Mouse (Mus musculus) cerebellum, postnatal 25 days (tissue): Measurements from ENCODE around the gene Slc22a23.

Source experiments
- DNase-seq, 2 experiments: peaks; one replicate each; pipeline ENCODE4 v3.0.0; 2021; ENCODE audit warnings: mixed read lengths in 2 of 2

Slc22a23 gene

DNA sequence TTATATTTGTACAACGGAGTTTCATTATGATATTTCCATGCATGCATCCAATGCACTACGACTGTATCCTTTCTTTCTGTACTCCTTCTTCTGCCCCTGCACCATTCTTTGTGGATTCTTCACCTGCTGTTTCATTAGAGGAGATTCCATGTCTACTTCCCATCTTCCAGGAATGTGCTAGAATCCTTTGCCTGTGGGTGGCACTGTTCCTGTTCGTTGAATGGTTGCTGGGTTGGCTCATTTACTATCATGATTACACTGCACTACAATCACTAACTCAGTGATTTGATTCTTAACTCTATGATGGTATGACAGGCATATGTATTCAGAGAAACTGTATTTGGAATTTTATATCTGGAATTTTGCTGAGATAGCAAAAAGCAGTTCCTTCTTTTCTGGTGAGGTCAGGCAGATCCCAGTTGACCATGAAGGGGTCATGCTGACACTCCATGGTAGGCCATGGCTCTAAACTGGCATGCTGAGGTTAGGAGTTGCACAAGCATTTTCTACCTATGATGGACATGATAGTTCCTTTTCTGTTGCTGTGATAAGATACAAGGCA is 187.3 kb downstream of the Slc22a23 start:
- no peak for DNase-seq

DNA sequence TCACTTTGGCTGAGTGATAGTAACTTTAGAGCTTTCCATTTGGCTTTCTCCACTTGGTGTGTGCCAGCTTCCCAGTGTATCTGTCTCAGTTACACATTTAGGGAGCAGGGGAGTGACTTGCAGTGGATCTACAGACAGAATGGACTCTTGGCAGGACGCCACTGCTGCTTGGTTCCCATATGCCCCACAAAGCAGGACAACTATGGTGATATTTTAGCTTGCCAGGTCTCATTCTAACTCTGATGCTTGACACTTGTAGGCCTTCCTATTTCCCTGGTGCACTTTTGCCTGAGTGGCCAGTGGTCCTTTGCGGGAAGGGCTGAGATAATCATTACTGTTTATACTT is 188.2 kb downstream of the Slc22a23 start:
- DNase-seq: peak; percentile 82 to 91

DNA sequence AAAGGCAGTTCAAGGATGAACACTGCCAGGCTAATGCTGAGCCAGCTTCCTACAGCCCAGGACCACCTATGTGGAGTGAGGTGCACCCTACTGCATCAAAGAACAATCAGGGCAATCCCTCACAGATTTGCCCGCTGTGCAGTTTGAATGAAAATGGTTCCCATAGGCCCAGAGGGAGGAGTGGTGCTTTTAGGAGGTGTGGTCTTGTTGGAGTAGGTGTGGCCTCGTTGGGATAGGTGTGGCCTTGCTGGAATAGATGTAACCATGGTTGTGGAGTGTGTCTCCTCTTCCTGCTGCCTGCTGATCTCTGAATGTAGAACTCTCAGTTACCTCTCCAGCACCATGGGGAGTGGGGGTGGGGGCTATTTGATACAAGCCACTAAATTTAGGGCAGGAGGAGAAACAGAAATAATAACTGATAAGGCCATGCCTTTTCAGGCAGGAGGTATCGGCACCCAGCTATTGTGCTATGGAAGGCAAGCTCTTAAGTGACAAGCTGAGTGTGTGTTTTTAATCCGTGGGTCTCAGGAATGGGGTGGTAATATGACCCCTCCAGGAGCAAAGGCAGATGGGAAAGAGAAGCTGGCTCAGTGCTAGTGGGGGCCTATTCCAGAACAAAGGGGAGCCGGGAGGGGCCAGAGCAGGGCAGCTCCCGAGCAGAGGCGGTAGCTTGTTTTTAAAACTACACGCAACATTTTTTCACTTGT is 188.7 kb downstream of the Slc22a23 start:
- DNase-seq: peak; percentile 13 to 16

DNA sequence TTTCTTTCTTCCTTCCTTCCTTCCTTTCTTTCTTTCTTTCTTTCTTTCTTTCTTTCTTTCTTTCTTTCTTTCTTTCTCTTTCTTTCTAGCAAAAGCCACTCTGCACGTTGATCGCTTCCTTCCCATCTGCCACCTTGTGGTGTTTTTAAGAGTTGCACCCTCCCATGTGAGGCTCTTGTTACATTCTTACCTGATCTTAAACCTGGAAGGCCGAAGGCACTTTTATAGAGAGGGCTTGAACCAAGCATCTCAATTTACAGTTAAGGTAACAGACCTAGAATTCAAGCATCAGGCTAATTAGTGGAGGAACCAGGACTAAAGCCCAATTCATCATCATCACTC is 190.1 kb downstream of the Slc22a23 start:
- peak; percentile 72 to 86 for DNase-seq

DNA sequence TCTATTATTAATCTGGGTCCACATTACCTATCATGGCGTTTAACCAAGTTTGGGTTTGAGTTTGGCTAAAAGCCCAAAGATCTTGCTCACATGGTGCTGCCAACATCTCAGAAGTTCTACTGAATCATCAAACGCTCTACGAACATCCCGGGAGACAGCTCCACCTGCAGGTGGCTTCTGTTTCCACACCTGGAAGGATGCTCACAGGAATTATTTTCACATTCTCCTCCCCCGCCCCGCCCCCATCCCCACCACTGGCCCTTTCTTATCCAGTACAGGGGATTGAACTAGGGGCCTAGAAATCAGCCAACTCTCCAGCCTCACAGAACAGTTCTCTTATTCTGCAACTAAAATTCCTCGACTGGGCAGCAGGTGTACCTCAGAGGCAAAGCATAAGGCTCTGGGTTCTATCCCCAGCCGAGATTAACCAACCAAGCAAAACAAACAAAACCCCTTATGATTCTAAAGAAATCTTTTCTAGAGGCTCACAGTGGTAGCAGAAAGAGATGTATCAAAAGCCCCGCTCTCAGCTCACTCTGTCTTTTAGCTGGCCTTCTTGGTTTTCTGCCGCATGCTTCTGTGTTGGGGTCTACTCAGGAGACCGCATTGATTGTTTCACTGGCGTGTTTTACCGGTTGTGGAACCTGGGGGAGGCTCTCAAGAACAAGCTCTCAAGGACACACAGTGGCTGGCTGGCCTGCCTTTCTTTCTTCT is 190.6 kb downstream of the Slc22a23 start:
- DNase-seq: peak; percentile 78 to 83

DNA sequence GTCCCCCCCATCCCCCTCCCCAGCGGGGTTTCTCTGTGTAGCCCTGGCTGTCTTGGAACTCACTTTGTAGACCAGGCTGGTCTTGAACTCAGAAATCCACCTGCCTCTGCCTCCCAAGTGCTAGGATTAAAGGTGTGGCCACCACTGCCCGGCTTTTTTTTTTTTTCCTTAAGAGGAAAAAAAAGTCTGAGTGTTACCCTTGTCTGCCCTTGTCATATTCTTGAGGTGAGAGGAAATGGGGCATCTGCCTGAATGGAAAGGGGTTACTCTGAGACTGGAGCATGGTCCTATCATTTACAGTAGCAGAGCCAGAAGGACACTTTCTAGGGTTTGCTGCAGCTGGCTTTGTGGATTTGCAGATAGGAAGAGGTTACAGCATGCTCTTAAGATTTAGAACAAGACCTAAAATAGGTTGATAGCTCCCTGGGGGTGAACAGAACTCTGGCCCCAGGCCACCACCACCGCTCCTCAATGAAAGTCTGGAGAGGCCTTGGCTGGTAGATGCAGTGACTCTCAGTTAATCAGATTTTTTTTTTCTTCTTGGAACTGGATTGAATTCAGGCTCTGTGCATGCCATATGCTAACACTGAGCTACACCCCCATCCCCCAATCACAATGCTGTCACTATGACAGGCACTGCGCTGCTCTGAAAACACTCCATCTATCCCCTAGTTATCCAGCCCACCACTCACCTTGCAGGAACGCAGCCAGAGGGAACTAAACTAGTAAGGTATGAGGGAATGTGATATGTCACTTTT is 191.5 kb downstream of the Slc22a23 start:
- DNase-seq: peak; percentile 63 to 68

DNA sequence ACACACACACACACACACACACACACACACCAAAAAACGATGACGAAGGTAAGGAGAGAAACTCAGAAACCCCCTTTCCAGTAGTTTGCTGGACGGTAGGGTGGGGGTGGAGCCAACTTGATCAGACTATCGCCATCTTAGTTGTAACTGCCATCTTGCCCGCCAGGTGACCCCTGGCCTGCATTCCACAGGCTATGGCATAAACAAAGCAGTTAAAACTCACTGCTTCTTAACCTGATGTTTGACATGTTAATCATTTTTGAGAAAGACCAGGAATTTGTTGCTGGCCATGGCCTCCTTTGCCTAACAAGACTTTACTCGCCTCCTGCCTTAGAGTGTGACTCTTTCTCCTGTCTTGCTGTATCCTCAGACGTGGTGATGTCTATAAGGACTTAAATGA is 192.3 kb downstream of the Slc22a23 start:
- DNase-seq: peak in 1 of 2 experiments; percentile 2

DNA sequence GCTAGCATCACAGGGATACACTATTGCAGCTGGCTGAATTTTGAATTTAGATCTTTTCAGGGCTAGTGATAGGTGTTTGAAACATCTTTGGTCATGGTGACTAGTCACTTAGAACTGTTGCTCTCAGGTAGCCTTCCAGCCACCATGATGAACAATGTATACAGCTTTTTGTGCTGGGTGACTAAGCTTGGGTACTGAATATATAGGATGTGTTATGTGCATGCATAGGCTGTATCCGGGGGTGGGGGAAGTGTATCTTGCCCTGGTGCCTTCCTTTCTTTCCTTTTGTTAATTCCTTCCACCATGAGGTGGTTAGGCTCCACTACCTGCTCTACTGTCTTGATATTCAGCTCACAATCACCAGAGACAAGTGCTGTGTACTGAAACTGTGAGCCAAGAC is 193.6 kb downstream of the Slc22a23 start:
- no peak for DNase-seq

DNA sequence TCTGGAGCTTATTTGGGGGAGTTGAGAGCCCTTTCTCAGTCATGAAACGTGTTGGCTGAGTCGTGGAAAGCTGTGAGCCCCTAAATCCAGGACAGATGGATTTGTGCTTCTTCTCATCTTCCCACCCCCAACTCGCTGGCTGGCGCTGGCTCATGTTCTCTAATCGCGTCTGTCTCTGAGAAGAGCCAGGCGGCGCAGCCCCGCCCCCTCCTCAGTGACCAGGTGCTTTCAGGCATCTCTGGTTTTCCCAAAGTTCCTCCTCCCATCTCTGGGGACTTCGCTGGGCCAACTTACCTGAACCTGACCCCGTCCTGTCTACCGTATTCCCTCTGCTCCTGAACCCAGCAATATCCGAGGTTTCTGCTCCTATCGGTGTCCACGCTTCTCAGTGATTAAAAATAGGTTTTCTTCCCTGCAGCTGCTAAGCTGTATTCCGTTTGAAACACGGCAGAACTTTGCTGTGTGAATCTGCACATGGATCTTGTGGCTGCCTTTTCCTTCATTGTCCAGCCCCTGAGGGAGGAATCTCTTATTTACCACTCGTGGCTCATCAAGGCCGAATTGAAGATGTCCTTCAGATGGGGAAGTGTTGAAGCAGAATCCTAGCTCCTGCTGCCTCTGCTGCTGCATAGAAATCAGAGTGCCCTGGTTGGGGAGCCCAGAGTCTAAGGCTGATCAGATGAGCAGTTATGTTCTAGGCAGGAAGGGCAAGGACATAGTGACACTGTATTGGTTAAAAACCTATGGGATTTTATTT is 194.5 kb downstream of the Slc22a23 start:
- peak; percentile 41 to 68 for DNase-seq

DNA sequence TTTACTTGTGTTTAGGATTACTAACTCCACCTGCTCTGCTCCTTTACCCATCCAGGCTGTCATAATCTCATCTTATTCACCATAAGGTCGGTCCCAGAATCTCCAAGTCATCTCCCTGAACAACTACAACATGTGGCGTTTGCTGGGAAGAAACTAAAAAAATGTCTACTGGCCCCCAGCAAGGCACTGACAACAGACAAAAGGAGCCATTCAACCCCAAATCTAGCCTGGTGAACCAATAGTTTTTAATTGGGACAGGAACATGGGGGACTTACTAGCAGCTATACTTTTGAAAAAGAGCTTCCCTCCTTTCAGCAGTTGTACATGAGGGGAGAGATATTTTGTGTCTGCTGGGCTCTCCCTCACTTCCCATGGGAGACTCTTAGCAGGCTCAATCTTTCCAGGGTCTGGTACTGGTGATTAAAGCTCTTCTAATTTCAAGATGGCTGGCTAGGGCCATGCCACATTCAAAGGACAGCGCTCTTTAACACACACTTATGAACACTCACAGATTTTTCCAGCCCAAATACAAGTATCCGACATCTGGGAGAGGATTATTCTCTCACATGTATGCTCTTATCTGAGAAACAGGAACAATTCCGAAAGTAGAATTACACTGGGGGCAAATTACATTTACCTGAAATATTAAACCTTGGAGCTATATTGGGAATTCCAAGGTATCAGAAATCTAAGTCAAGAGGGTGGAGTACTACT is 195.4 kb downstream of the Slc22a23 start:
- DNase-seq: no peak

DNA sequence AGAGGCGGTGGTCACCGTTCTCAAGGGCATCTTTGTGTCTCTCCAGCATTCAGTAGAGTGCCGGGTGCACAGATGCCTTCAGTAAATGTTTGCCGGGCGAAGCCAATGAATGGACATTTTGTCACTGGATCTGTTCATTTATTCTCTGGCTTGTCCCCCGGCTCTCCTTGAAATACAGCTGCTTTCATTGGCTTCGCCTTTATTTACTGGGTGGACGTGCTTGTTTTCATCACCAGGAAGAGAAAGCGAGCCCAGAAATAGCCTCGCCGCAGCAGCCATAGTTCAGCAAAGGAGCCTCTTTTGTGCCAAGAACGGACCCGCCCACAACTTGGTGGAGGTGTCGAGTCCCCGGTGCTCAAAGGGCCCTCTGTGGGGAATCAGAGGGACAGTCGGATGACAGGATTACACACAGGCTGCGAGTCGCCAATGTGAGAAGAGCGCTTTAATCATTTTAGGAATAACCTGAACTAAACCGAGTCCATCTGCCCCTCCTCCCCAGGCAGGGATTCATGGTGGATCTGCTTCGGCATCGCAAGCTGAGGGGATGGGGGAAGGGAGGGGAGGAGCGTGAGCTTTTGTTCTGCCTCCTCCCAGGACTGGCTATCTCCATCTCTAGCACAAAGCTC is 196.1 kb downstream of the Slc22a23 start:
- peak; percentile 75 for DNase-seq

DNA sequence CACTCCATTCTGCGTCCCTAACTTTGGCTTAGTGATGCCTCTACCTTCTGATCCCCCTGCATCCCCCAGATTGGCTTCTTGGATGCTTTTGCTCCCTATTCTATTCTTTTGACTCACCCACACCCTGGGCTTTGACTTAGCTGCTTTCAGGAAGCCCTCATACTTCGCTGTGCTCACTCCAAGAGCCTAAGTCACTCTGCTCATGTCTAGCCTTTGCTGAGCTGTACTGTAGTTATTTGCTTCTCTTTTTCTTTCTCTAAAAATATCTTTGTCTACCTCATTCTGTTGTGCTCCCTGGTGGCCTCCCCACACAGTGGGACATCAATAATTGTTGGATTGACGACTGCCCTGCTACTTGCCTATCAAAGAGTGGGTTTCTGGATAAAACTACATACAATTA is 196.8 kb downstream of the Slc22a23 start:
- peak in 1 of 2 experiments; percentile 7 for DNase-seq

DNA sequence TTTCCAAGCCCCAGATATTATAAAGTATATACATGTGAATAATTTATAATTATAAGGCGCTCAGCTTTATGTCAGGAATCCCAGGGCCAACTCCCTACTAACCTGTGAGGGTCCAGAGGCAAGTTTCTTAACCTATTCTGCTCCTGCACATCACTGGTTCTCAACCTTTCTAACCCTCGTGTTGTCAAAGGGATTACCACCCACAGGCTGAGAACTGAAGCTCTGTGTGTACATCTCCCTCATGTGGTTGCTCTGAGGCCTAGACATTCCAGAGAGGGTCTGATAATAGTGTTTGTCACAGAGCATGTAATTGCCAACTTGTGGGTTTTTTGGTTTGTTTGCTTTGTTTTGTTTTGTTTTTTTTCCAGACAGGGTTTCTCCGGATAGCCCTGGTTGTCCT is 198.1 kb downstream of the Slc22a23 start:
- no peak for DNase-seq

DNA sequence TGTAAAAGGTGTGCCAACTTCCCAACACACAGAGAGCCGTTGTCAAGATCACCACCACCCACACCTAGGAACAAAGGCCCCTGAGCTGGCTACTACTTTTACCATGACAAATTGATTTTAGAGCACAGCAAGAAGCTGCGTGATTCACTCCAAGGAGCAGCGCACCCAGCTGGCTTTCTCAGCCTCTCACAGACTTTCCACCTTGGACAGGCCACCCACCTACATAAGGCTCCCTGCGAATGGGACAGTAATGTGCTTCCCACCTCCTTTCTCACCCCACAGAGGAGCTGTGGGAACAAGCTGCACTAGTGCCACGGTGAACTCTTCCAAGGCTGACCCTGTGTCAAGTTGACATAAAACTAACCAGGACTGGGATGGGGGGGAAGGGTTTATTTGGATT is 201.6 kb downstream of the Slc22a23 start:
- DNase-seq: no peak

DNA sequence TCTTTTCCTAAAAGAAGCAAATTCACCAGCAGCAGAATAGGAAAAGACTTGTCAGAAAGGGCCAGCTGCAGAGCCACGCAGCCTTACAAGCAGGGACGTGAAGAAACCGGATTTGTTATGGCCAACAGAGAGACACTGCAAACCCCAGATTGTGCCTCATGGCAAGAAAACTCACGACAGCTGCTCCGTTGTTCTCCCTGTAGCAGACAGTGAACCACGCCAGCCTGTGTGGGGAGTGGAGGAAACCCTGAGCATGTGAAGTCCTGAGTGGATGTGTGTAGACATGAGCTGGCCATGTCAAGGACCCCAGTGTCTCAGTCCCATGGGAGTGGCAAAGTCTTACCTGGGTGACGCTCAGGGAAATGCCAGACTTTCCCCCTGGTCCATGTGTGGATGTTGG is 208.4 kb downstream of the Slc22a23 start:
- peak; percentile 66 to 72 for DNase-seq

DNA sequence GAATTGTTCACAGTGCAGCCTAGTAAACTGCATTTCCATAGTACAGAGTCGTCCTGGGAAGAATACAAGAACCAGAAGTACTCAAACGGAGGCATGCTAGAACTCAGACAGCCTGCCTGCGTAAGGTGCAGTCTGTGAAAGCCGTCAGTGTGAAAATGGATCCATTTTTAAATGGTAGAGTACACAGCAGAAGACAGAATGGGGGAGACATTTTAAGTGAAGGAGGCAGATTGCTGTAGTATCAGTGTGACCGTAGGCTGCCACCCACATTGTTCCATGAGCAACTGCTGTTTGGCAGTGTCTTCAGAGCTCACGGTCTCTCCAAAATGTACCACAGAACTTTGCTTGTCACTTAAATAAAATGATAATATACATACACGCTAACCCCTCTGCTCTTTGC is 210.7 kb downstream of the Slc22a23 start:
- no peak for DNase-seq

DNA sequence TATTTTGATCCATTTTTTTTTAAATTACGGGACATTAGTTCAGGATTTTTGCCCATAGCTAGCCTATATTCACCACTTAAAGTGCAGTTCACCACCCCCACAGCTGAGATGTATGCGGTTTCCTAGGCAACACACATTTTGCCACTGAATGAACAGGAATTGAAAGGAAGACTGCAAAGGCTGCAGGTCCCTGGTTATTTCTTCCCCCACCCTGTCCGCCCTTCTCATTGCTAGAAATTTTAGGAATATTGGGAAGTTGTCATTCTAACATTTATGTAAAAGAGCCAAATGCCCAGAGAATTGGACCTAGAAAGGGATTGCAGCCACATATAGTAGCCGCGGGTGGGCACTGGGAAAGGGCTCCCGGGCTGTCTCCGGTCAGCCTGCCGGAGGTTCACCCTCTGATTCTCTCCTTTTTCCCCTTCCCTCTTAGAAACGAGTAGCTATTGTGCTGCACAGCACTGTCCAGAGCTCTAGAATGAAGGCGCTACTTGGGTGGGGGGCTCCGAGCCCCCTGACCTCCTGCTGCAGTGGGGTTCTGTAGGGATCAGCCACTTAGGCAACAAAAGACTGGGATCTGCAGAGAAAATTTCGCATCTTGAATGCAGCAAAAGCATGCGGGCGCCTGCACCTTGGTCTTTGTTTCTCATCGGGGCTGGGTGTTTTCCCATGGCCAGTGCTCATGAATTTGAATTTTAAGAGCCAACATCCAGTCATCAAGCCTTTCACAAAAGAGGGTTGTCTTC is 211.5 kb downstream of the Slc22a23 start:
- peak in 1 of 2 experiments; percentile 31 for DNase-seq

DNA sequence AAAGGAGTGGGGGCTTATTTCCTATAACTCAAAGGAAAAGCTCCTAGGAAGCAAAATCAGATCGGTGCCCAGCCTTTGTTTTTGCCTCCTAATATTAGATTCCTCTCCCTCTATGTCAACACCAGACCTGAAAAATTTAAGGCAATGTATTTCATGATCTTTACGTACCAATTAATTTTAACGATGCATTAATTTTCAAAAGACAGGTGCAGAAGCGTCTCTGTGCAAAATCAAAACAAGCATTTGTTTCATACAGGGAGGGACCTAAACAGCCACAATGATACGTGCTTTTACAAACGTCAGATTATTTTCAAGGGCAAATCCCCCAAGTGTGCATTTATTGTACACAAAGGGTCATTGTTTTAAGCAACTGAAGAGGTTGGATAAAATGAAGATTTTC is 212.1 kb downstream of the Slc22a23 start:
- no peak for DNase-seq

DNA sequence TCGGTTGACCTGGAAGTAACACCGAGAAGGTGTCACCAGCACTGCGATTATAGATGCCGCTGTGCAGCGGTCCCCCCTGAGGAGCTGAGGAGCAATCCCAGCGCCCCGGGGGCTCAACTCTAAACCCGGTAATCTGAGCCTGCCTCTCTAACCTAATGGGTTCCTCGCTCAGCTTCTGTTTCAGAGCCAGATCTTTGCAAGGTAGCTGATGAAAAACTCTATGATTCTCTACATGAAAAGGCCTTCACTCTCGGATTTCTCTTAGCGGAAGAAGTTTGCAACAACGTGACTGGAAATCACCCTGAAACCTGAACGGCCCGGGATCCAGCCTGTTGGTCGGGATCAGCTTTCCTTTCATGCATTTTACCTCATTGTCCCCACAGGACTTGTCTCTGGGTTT is 212.7 kb downstream of the Slc22a23 start:
- no peak for DNase-seq

DNA sequence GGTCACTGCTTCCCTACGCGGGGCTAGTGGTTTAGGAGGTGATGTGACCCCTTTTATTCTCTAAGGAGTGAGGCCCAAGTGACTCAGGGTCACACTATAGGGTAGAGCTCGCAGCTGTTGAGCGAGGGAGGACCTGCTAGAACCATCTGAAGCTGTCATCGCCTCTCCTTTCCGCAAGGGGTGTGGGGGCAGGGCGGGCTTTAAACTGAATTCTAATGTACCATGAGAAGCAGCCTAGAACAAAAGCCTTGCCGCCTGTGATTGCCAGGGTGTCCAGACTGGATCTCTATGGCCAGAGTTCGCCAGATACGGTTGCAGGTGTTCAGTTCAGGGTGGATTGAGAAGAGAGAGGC is 213.3 kb downstream of the Slc22a23 start:
- peak; percentile 43 to 58 for DNase-seq
